9 mouse cellular contexts compared by ENCODE assay signal in the genomic region with DNA sequence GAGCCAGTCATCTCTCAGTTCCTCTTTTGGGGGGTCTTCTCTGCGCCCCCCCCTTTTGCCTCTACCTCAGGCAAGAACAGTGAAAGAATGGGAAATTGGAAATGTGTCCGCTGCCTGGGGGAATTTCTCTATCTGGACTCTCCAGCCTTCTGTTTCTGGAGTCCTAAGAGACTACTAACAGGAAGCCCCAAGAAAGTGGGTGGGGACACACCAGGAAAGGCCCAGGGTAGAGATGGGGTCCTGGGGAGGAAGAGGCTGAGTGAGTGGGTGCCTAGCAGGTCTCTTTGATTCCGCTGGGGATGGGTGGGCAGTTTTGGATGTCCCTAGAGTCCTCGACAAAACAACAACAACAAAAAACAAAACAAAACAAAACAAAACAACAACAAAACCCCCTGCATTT. TPM values are rescaled to one million over a fixed set of nuclear protein-coding genes. Genes with fewer than 3 reads are reported as not detected.
A peak's percentile ranks its signal among the peaks of the same experiment; 100 is the strongest.
DNase-seq lines count a peak whose midpoint lies in the region; ATAC-seq and TF ChIP-seq lines count a peak whose summit lies in the region.
"Had no signal": no experiment of that assay in that cellular context is flagged by ENCODE, and none has a peak within 500 bp of the region (broad histone marks: within the 10 kb centered on the region; RNA-seq: fewer than 3 reads in every experiment).

No protein-coding gene starts in this region.

- H3K4me2 ChIP-seq in lung, embryonic 16.5 days (ENCODE audit: low read depth, low read length) = peak overlapping the region; percentile 85
- peak overlapping the region; percentile 53 for H3K4me2 ChIP-seq in forebrain, embryonic 16.5 days (ENCODE audit: low read length)
- peak overlapping the region; percentile 78 for H3K4me2 ChIP-seq in limb, embryonic 14.5 days (replicated peaks; ENCODE audit: low read depth, low read length, severe bottlenecking)
- peak overlapping the region; percentile 91 for H3K4me2 ChIP-seq in stomach, postnatal 0 days (replicated peaks; ENCODE audit: low read depth)

- WGBS in lung, embryonic 16.5 days = 48% methylated on average over 4 of the region's 4 CpGs
- 44% methylated on average over 4 of the region's 4 CpGs for WGBS in forebrain, embryonic 16.5 days
- WGBS in limb, embryonic 14.5 days = 40% methylated on average over 4 of the region's 4 CpGs
- WGBS in stomach, postnatal 0 days = 51% methylated on average over 4 of the region's 4 CpGs

- no peaks in the 10 kb centered on the region for H3K36me3 ChIP-seq in lung, embryonic 16.5 days (ENCODE audit: control insufficient read depth, insufficient read depth, low read length)
- no peaks in the 10 kb centered on the region for H3K36me3 ChIP-seq in forebrain, embryonic 16.5 days (ENCODE audit: control insufficient read depth, insufficient read depth)
- H3K36me3 ChIP-seq in limb, embryonic 14.5 days (ENCODE audit: control insufficient read depth, insufficient read depth, low read length) = no peaks in the 10 kb centered on the region
- H3K36me3 ChIP-seq in stomach, postnatal 0 days (ENCODE audit: control insufficient read depth, insufficient read depth, low read length) = no peaks in the 10 kb centered on the region

- TF ChIP-seq CTCF in stomach, postnatal 0 days (IDR thresholded peaks at IDR 0.05; ENCODE audit: low read depth) = no peak

- no peak for TF ChIP-seq EP300 in stomach, postnatal 0 days (optimal IDR thresholded peaks at IDR 0.05)

- no peaks in the 10 kb centered on the region for H3K27me3 ChIP-seq in lung, embryonic 16.5 days (ENCODE audit: control insufficient read depth, insufficient read depth, low read depth, low read length)
- no peaks in the 10 kb centered on the region for H3K27me3 ChIP-seq in forebrain, embryonic 16.5 days (replicated peaks; ENCODE audit: control insufficient read depth, insufficient read depth, low read length)
- H3K27me3 ChIP-seq in limb, embryonic 14.5 days (ENCODE audit: control insufficient read depth, insufficient read depth, low read length) = no peaks in the 10 kb centered on the region
- H3K27me3 ChIP-seq in stomach, postnatal 0 days (ENCODE audit: control insufficient read depth, insufficient read depth, low read length) = no peaks in the 10 kb centered on the region

- TF ChIP-seq POLR2A in limb, embryonic 14.5 days (IDR thresholded peaks at IDR 0.05; ENCODE audit: borderline replicate concordance, extremely low read depth, insufficient read depth, insufficient read length) = no peak

- no peaks in the 10 kb centered on the region for H3K9me3 ChIP-seq in lung, embryonic 16.5 days (ENCODE audit: control insufficient read depth, low read length)
- no peaks in the 10 kb centered on the region for H3K9me3 ChIP-seq in forebrain, embryonic 16.5 days (ENCODE audit: control insufficient read depth, low read length)
- no peaks in the 10 kb centered on the region for H3K9me3 ChIP-seq in limb, embryonic 14.5 days (ENCODE audit: control insufficient read depth, low read length)
- no peaks in the 10 kb centered on the region for H3K9me3 ChIP-seq in stomach, postnatal 0 days (ENCODE audit: control insufficient read depth, low read length)

- DNase-seq in lung, postnatal 25 days (ENCODE audit: low spot score) = no peak
- DNase-seq in limb, embryonic 14.5 days (ENCODE audit: low spot score) = no peak
- DNase-seq in stomach, postnatal 0 days (ENCODE audit: low spot score) = no peak
- no peak for DNase-seq in left cerebral cortex, postnatal 10 days (ENCODE audit: extremely low spot score in 1 of 2, low spot score in 2 of 2)

- H3K9ac ChIP-seq in lung, embryonic 16.5 days (ENCODE audit: low read length) = peak overlapping the region; percentile 79
- no peak overlapping the region; the same call in 1 of the 2 replicates for H3K9ac ChIP-seq in forebrain, embryonic 16.5 days (replicated peaks; ENCODE audit: low read depth, low read length)
- peak overlapping the region; percentile 79; the same call in 1 of the 2 replicates for H3K9ac ChIP-seq in limb, embryonic 14.5 days (ENCODE audit: low read depth, low read length, severe bottlenecking)
- no peak overlapping the region for H3K9ac ChIP-seq in stomach, postnatal 0 days (ENCODE audit: low read length)

- peaks cover 5% of the 10 kb centered on the region; the same call in 1 of the 2 replicates for H3K4me1 ChIP-seq in lung, embryonic 16.5 days (replicated peaks; ENCODE audit: control insufficient read depth, insufficient read depth, low read length)
- H3K4me1 ChIP-seq in forebrain, embryonic 16.5 days (replicated peaks; ENCODE audit: control insufficient read depth, insufficient read depth, low read length) = peaks cover 21% of the 10 kb centered on the region
- H3K4me1 ChIP-seq in limb, embryonic 14.5 days (ENCODE audit: control insufficient read depth, insufficient read depth, low read length) = peaks cover 11% of the 10 kb centered on the region
- no peaks in the 10 kb centered on the region for H3K4me1 ChIP-seq in stomach, postnatal 0 days (replicated peaks; ENCODE audit: control insufficient read depth, insufficient read depth)

- no peak overlapping the region for H3K27ac ChIP-seq in lung, embryonic 16.5 days (ENCODE audit: low read length)
- H3K27ac ChIP-seq in forebrain, embryonic 16.5 days (ENCODE audit: low read length) = no peak overlapping the region
- no peak overlapping the region for H3K27ac ChIP-seq in limb, embryonic 14.5 days (replicated peaks; ENCODE audit: low read depth, low read length)
- no peak overlapping the region for H3K27ac ChIP-seq in stomach, postnatal 0 days (replicated peaks)

- intact Hi-C loops in left cerebral cortex, postnatal 10 days (cut with DNase I) = no loop called here

- no peak for ATAC-seq in lung, embryonic 16.5 days (ENCODE audit: low read depth)
- ATAC-seq in forebrain, embryonic 16.5 days = peak; percentile 19
- no peak for ATAC-seq in limb, embryonic 14.5 days (ENCODE audit: low FRiP score, low read depth)
- no peak for ATAC-seq in stomach, postnatal 0 days (ENCODE audit: low FRiP score, low TSS enrichment)
- ATAC-seq in cerebellum, adult (ENCODE audit: insufficient number of reproducible peaks, low FRiP score, low TSS enrichment) = no peak
- no peak for ATAC-seq in monocyte, adult 5-6 weeks (replicated peaks; ENCODE audit: insufficient number of reproducible peaks, low FRiP score, low TSS enrichment, poor library complexity, severe bottlenecking)

- H3K4me3 ChIP-seq in lung, embryonic 16.5 days (ENCODE audit: low read length) = peak overlapping the region; percentile 73
- peak overlapping the region; percentile 87 for H3K4me3 ChIP-seq in forebrain, embryonic 16.5 days (replicated peaks; ENCODE audit: low read length)
- peak overlapping the region; percentile 68 for H3K4me3 ChIP-seq in limb, embryonic 14.5 days (replicated peaks; ENCODE audit: low read length)
- peak overlapping the region; percentile 59 for H3K4me3 ChIP-seq in stomach, postnatal 0 days (ENCODE audit: low read depth, low read length)

RNA-seq across cellular contexts. Expression of a gene that starts 0.6 kb away (rescaled TPM):
- 7.3 and 8.5 TPM in 2 replicates for polyA plus RNA-seq in lung, embryonic 16.5 days (2015; fragmentation: Nextera tagmentation; extraction: Ambion mirVana)
- 9.8 and 10.1 TPM in 2 replicates for polyA plus RNA-seq in forebrain, embryonic 16.5 days (2015; fragmentation: Nextera tagmentation; extraction: Ambion mirVana)
- polyA plus RNA-seq in limb, embryonic 14.5 days (2012; rRNA removed) = 10.6 and 11.3 TPM in 2 replicates
- 6.8 and 7.4 TPM in 2 replicates for polyA plus RNA-seq in limb, embryonic 14.5 days (2014; fragmentation: Nextera tagmentation; extraction: Ambion mirVana)
- 2.3 and 3.5 TPM in 2 replicates for polyA plus RNA-seq in stomach, postnatal 0 days (2015; fragmentation: Nextera tagmentation; extraction: Ambion mirVana)
- under 1 TPM; 0.43 to 0.55 TPM for total RNA-seq in left cerebral cortex, postnatal 10 days (2021)
- total RNA-seq in monocyte, adult 5-6 weeks (2017) = 0.57 to 1.3 TPM (median 1.2 TPM) in 3 replicates

RNA-seq across cellular contexts. Expression of a gene that starts 16.9 kb away (rescaled TPM):
- 12.3 and 15.0 TPM in 2 replicates for polyA plus RNA-seq in lung, embryonic 16.5 days (2015; fragmentation: Nextera tagmentation; extraction: Ambion mirVana)
- polyA plus RNA-seq in forebrain, embryonic 16.5 days (2015; fragmentation: Nextera tagmentation; extraction: Ambion mirVana) = 285 and 318 TPM in 2 replicates
- polyA plus RNA-seq in limb, embryonic 14.5 days (2012; rRNA removed) = 10.3 and 14.2 TPM in 2 replicates
- 8.8 and 10.1 TPM in 2 replicates for polyA plus RNA-seq in limb, embryonic 14.5 days (2014; fragmentation: Nextera tagmentation; extraction: Ambion mirVana)
- 9.5 and 11.5 TPM in 2 replicates for polyA plus RNA-seq in stomach, postnatal 0 days (2015; fragmentation: Nextera tagmentation; extraction: Ambion mirVana)
- total RNA-seq in left cerebral cortex, postnatal 10 days (2021) = 100 to 1,000 TPM; 519 to 556 TPM
- total RNA-seq in monocyte, adult 5-6 weeks (2017) = 0.58 to 1.4 TPM in 2 of 3 replicates, not detected in the other

RNA-seq across cellular contexts. Expression of a gene that starts 26.2 kb away (rescaled TPM):
- polyA plus RNA-seq in lung, embryonic 16.5 days (2015; fragmentation: Nextera tagmentation; extraction: Ambion mirVana) = 5.4 and 5.8 TPM in 2 replicates
- 2.4 and 4.2 TPM in 2 replicates for polyA plus RNA-seq in forebrain, embryonic 16.5 days (2015; fragmentation: Nextera tagmentation; extraction: Ambion mirVana)
- polyA plus RNA-seq in limb, embryonic 14.5 days (2012; rRNA removed) = 2.0 and 2.5 TPM in 2 replicates
- 0.97 and 1.9 TPM in 2 replicates for polyA plus RNA-seq in limb, embryonic 14.5 days (2014; fragmentation: Nextera tagmentation; extraction: Ambion mirVana)
- polyA plus RNA-seq in stomach, postnatal 0 days (2015; fragmentation: Nextera tagmentation; extraction: Ambion mirVana) = 2.4 and 2.8 TPM in 2 replicates
- 1 to 10 TPM; 1.4 to 1.6 TPM for total RNA-seq in left cerebral cortex, postnatal 10 days (2021)
- 32.3 to 86.7 TPM (median 48.3 TPM) in 3 replicates for total RNA-seq in monocyte, adult 5-6 weeks (2017)

RNA-seq across cellular contexts. Expression of a gene that starts 44.8 kb away (rescaled TPM):
- polyA plus RNA-seq in lung, embryonic 16.5 days (2015; fragmentation: Nextera tagmentation; extraction: Ambion mirVana) = 8.1 and 9.6 TPM in 2 replicates
- 27.8 and 33.4 TPM in 2 replicates for polyA plus RNA-seq in forebrain, embryonic 16.5 days (2015; fragmentation: Nextera tagmentation; extraction: Ambion mirVana)
- 26.3 and 32.9 TPM in 2 replicates for polyA plus RNA-seq in limb, embryonic 14.5 days (2012; rRNA removed)
- 5.7 and 8.3 TPM in 2 replicates for polyA plus RNA-seq in limb, embryonic 14.5 days (2014; fragmentation: Nextera tagmentation; extraction: Ambion mirVana)
- polyA plus RNA-seq in stomach, postnatal 0 days (2015; fragmentation: Nextera tagmentation; extraction: Ambion mirVana) = 3.1 and 4.2 TPM in 2 replicates
- 100 to 1,000 TPM; 325 to 326 TPM for total RNA-seq in left cerebral cortex, postnatal 10 days (2021)
- 0.21 to 1.7 TPM (median 1.3 TPM) in 3 replicates for total RNA-seq in monocyte, adult 5-6 weeks (2017)

RNA-seq across cellular contexts. Expression of a gene that starts 45.1 kb away (rescaled TPM):
- not detected in 2 replicates for polyA plus RNA-seq in lung, embryonic 16.5 days (2015; fragmentation: Nextera tagmentation; extraction: Ambion mirVana)
- polyA plus RNA-seq in forebrain, embryonic 16.5 days (2015; fragmentation: Nextera tagmentation; extraction: Ambion mirVana) = 0.30 TPM in 1 of 2 replicates, not detected in the other
- not detected in 2 replicates for polyA plus RNA-seq in limb, embryonic 14.5 days (2012; rRNA removed)
- not detected in 2 replicates for polyA plus RNA-seq in limb, embryonic 14.5 days (2014; fragmentation: Nextera tagmentation; extraction: Ambion mirVana)
- 0.11 TPM in 1 of 2 replicates, not detected in the other for polyA plus RNA-seq in stomach, postnatal 0 days (2015; fragmentation: Nextera tagmentation; extraction: Ambion mirVana)
- not detected for total RNA-seq in left cerebral cortex, postnatal 10 days (2021)
- not detected in 3 replicates for total RNA-seq in monocyte, adult 5-6 weeks (2017)
- total RNA-seq: gastrocnemius, postnatal 36 days had no signal

Comparison
In these comparisons a context has a peak if more than half of its experiments do, and no peak if none do; other contexts are left out.
1. H3K9ac ChIP-seq: peak in lung, embryonic 16.5 days (single experiment) and limb, embryonic 14.5 days (single experiment); none in forebrain, embryonic 16.5 days (single experiment) and stomach, postnatal 0 days (single experiment).
2. RNA of a gene that starts 16.9 kb away (polyA plus RNA-seq): 285 to 318 TPM in forebrain, embryonic 16.5 days; 12.3 to 15.0 TPM in lung, embryonic 16.5 days, 8.8 to 14.2 TPM in limb, embryonic 14.5 days and 9.5 to 11.5 TPM in stomach, postnatal 0 days; every median in the first group is over 10 times any median in the second.
3. Peak in every context shown above with its lines, with median percentiles within 50 percentile points of each other: H3K4me2 ChIP-seq and H3K4me3 ChIP-seq.